Mouse (Mus musculus) erythroblast, embryonic 14.5 days (primary cell): ENCODE measurements around the gene Tm9sf2.

Experiments
- GATA1 ChIP-seq: IDR thresholded peaks from 2 replicates; pipeline ENCODE4 v1.6.1; 2012; ENCODE audit warnings: low read length, inconsistent platforms, mixed read lengths
- TAL1 ChIP-seq: IDR thresholded peaks from 3 replicates; pipeline ENCODE4 v1.6.1; 2012; ENCODE audit warnings: low read length, inconsistent platforms, mixed read lengths

- TF ChIP-seq GATA1: no peak
- TF ChIP-seq TAL1: no peak
Measured at GRCm38 (mm10) chr14:122130111-122130797, 23.4 kb downstream of the Tm9sf2 start.
